Mouse (Mus musculus) bone marrow macrophage, adult 2 months (primary cell): ENCODE data around the gene Arid3b.

Source experiments
- CTCF ChIP-seq: IDR thresholded peaks from 2 replicates; pipeline ENCODE4 v1.5.1; 2012; ENCODE audit warnings: low read depth, mild to moderate bottlenecking, low read length, moderate library complexity
- POLR2A ChIP-seq: IDR thresholded peaks from 2 replicates; pipeline ENCODE4 v1.6.1; 2012; ENCODE audit warnings: mild to moderate bottlenecking, low read depth, low read length, borderline replicate concordance

- TF ChIP-seq POLR2A (no peak), CTCF (no peak)
Measured at GRCm38 (mm10) chr9:57874994-57875393, 38.4 kb upstream of the Arid3b start.
